Mouse (Mus musculus) layer of hippocampus, adult 9-11 months (tissue): Measurements from ENCODE around the gene Spata25.

ENCODE experiments used
- DNase-seq: peaks from one replicate; pipeline ENCODE4 v3.0.0; 2022

Gene Spata25

GRCm38 (mm10) chr2:164778015-164778287 is 50.4 kb downstream of the Spata25 start:
- no peak for DNase-seq

GRCm38 (mm10) chr2:164777246-164778014 is 50.9 kb downstream of the Spata25 start:
- no peak for DNase-seq

- no peak for DNase-seq
Measured at GRCm38 (mm10) chr2:164776801-164777200, 51.5 kb downstream of the Spata25 start.
